Mouse (Mus musculus): ENCODE measurements around the gene Esrrg.

Gene Esrrg

DNA sequence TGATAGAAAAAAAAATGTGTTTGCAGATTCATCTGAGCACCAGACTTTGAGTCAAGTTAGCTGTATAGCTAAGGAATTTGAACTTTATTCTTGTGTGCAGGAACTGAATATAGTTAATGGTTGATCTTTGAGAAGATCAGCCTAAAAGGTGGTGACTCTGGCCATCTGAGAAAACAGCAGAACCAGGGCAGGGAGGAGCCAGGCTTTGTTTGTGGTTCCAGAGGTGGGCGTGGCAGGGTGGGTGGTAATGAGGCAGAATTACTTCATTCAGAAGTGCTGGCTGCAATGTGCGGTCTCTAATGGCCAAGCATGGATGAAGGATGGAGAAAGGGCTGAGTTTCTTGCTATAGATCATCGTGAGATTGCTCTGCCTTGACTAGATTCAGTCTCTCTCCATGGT is 224.3 kb downstream of the Esrrg start:
- no peak for DNase-seq (ENCODE audit: low spot score)

DNA sequence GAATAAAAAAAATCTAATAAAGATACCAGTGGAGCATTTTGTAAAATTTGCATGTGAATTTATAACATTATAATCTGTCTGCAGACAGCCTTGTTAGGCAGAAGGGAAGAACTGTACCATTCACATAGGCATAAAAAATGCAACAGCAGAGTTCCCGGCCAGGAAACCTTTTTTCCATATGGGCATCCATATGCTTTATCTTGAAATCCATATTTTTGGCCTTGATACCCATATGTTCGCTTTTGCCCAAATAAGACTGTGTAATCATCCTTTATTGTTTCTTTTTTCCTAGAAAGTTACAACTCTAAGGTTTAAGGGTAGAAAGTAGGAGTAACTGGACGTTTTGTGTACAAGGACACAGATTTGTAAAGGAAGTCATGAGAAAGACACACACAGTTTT is 226.0 kb downstream of the Esrrg start:
- no peak for DNase-seq (ENCODE audit: low spot score)

DNA sequence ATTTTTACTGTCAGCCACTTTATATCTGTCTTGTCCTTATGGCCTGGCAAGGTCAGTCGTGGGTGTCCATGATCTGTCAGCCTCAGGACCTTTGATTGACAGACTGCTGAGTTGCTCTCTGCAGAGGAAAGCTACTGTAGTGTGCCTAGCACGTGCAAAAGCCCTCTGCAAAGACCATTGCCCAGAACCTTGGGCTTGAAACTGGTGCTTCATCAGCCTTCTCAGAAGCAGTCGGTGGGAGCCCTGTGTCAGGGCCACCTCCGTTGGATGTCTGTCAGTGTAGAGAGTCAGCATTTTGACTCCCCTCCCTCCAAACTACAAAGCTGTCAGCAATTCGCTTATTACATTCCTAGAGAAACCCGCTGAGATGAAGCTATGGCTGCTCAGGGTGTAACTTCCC is 227.8 kb downstream of the Esrrg start:
- DNase-seq (ENCODE audit: low spot score): no peak

DNA sequence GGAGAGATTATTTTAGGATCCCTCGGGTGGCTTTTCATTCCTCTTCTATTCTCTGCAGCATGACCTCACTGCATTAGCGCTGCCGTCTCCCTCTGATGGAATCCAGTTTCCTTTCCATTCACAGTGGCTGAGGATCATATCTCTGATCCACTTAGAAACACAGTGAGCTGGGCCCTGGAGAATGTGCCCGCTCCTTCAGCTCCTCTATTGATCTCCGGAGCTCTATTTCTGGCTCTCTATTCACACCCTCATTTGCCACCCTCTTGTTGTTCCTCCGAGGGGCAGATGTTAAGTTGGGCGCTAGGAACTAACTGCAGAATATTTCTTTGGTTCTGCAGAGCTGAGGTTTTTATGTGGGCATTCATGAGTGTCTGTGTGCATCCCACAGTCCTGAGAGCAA is 228.3 kb downstream of the Esrrg start:
- no peak for DNase-seq (ENCODE audit: low spot score)

DNA sequence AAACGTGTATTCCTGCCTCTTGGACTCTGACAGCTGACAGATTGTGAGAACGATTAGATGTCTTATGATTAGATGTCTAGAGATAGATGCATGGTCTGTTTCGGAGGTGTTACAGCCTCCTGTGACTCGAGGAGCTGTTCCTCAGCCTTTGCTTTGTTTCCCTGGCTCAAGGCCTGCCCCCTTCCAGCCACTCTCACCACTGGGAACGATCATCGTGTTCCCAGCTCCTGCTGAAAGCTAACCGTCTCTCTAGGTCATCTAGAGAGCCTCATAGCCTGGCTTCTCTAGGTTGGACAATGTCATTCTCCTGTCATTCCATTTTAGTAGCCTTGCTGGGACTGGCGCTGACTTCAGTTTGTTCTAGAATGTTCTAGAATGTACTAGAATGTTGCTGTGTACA is 233.0 kb downstream of the Esrrg start:
- DNase-seq (ENCODE audit: low spot score): no peak

DNA sequence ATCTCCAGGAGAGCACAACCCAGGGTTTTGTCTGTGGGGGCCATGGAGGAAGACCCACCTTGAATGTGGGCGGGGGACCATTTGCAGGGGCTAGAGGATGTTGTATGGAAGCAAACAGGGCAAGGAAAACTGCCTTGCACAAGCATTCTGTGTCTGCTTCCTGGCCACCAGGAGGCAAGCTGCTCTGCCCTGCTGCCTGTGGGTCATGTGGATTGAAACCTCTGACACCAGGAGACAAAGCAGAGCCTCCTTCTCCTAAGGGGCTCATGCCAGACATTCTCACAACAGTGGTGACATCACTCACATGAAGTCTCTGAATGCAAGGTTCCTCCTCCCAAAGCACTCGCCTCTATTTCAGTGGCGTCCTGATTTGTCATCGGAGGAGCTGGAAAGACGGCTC is 234.1 kb downstream of the Esrrg start:
- no peak for DNase-seq (ENCODE audit: low spot score)

DNA sequence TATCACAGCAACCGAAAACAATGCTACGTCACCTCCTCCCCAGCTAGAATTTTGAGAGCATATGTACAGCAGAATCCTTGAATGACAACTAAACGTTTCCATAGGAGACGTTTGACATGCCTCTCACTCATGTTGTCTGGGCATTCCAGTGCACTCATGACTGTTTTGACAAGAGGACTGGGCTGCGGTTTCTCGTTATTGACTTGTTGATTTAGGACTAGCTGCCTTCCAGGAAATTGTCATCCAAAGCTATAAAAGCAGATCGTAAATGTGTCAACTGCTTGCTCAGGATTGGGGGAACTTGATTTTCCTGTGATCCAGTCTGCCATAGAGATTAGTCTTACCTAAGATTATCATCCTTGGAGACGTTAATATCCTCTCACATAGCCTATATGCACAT is 245.6 kb downstream of the Esrrg start:
- no peak for DNase-seq (ENCODE audit: low spot score)

DNA sequence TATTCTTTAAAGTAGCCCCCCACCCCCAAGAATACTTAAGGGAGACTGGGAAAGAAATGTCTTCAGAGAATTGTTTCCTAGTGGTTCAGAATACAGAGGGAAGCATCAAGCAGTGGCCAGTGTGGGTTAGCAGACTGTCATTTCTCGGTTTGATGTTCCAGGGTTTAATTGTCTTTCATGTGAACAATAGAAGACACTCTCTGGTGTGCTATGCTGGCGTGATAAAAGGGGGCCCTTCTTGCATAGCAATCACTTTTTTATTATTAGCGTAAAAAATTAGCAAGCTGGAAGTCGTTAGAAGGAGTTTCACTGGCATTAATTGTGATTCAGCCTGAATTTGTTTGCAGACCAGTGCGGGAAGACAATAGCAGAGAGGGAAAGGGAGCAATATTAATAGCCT is 253.7 kb downstream of the Esrrg start:
- DNase-seq (ENCODE audit: low spot score): no peak

DNA sequence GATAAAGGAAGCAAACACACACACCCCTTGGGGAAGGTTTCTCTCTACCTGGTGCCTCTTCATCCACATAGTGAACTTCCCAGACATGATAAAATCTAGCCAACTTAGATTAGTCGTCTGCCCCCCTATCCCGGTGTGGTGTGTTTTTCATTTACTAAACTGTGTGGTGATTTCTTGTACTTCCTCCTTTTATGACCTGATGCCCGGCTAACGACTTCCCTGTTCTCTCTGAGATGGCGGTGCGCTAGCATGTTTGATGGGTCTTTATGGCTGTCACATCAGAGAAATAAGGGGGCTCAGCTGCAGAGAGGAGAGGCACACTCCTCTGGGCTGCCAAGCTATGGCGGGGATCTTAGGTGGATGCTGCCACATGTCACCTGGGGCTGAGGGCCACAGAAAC is 259.8 kb downstream of the Esrrg start:
- DNase-seq (ENCODE audit: low spot score): no peak

DNA sequence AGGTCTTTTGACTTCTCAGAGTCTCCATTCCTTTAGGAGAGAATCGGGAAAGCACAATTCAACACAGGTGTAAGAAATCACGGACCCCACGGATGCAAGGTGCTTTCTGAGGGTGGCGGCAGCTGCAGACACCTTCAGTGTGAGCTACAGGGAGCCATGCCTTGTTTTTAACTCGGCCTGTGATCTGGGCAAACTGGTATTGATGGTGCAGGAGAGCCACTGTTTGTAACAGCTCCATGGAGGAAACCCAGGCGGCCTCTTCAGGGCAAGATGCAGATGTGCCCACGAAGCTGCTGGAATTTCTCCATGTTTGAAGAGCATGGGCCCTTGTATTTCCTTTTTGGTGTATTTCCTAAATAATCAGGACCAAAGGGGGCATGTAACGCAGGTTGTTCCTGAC is 263.6 kb downstream of the Esrrg start:
- no peak for DNase-seq (ENCODE audit: low spot score)

DNA sequence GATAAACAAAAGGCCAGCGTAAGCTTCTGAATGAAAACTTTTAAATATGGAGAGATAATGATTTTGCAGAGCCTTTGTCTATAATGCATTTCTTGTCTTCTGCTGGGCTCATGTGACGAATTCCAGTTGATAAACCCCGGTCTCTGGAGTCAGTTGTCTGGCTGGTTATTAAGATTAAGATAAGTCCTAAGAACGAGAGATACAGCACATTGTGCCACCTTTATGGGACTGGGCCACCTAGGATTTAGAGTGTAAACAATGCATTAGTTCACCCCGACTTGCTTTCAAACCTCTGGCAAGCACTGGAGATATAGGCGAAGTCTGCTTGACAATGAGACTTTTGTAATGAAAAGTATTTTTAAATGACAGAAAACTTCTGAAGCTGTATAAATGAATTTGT is 264.2 kb downstream of the Esrrg start:
- no peak for DNase-seq (ENCODE audit: low spot score)

DNA sequence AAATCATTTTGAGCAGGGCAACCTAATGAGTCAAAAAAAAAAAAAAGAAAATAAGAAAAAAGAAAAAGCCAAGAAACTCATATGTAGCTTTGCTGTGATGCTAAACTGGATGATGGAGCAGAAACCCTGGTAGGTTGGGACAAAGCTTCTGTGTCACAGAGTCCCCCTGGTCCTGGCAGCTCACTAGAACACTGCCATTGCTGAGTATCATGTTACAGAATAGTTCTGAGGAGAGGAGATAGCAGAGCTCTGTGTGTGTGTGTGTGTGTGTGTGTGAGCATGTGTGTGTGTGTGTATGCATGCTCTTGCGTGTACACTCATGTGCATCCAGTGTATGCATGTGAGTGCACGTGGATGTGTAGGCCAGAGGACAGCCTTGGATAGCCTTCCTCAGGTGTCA is 265.2 kb downstream of the Esrrg start:
- no peak for DNase-seq (ENCODE audit: low spot score)

DNA sequence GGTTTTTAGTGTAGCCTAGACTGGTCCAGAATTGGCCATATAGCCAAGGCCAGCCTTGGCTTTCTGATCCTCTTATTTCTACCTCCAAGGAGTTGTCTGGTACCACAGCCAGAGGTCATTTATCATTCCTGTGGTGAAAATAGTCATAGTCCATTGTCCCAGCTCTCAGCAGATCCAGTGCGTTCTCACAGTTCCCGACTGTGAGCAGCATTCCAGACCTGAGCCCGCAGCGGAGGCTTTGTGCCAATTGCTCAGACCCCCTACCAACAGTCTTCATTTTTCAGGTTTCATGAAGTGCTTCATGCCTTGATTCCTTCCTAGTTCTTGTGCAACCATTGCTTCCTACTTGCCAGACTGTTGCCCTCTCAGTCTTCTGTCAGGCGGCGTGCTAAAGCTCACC is 278.7 kb downstream of the Esrrg start:
- DNase-seq (ENCODE audit: low spot score): no peak

DNA sequence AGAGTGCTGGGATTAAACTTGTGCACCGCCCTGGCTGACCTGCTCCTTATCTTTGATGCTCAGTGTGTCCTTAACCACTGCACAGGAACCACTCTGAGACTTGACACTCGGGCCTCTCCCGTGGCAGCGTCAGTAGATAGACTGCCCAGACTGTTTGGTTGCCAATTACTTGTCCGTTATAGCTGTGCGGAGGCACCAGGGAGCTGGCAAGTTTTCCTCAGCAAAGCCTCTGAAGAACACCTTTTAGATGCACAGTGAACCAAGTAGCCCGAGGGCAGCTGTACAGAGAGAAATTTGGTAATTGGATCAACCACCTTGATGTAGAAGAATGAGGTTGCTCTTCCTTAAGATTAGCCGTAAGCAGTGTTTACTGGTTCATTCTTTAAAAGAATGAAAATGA is 279.6 kb downstream of the Esrrg start:
- no peak for DNase-seq (ENCODE audit: low spot score)

DNA sequence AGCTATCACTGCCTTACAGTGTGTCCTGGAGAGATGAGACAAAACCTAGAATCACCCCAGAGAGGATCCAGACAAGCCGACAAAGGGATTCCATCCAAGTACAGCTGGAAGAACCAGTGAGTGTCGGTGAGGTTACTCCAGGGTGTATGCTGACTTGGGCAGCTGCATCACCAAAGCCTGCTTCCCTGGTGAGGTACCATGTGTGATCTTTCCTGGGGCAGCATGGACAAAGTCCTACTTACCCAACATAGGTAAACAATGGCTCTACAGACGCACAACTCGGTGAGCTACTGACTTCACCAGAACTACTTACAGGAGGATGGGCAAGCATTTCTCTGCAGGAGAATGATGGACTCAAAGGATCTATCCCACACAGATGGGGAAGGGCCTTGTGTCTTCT is 280.5 kb downstream of the Esrrg start:
- no peak for DNase-seq (ENCODE audit: low spot score)

DNA sequence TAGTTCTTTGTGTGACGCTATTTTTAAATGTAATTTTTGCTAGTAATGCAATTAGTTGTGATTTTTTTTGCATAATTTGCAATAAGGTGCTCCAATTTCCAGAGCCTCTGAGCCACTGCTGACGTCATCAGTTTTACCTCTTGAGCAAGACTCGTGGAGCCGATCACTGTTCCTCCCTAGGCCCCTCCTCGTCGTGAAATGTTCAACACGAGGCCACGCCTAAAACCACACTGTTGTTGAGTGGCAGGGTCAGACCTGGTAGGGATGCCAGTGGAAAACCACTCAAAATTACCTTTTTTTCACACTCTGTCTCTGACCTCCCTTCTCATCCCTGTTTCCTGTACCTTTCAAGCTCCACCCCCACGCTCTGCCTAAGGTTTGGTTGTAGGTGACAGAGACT is 282.7 kb downstream of the Esrrg start:
- DNase-seq (ENCODE audit: low spot score): no peak

DNA sequence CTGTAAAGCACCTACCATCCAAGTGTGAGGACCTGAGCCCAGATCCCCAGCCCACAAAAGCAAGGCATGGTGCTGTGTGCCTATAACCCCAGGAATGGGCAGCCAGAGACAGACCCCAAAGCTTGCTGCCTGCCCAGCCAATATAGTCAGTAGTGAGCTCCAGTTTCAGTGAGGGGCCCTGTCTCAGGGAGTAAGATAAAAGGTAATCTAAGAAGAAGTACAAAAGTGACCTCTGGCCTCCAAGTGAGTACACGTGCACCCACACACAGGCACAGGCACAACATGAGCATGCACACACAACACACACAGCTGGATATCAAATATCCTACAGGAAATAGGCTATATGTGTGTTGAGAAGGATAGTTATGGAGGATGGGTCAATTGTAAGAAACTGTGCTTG is 286.9 kb downstream of the Esrrg start:
- no peak for DNase-seq (ENCODE audit: low spot score)

DNA sequence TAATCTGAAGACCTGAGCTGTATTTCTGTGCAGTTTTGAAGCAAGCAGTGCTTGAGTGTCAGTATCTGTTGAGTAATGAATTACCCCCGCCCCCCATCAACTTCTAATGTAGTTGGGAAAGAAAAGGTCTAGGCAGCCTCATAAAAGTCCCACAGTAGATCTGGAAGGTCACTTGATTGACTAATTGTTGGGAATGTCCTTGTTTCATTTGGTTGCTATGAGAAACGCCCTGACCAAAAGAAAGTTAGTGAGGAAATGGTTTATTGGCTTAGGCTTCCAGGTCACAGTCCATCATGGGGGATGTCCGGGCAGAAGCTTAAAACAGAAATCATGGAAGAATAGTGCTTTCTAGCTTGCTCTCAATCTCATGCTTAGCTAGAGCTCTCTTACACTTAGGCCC is 287.7 kb downstream of the Esrrg start:
- no peak for DNase-seq (ENCODE audit: low spot score)

DNA sequence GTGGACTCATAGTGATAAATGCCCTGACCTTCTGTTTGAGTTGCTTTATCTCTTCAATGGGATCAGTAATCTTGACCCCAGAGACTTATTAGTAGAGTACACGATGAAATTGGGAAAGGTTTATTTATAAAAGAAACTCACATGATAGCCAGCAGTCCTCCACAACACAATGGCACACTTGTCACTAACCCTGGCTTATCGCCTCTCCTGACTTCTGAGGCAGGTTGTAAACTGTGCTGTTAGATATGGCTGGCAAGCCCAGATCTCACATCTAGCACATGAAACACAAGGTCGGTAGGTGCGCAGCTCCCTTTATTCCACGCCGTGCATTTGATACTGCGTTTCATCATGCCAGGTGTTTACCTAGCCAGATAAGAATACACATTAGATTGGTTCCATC is 288.3 kb downstream of the Esrrg start:
- no peak for DNase-seq (ENCODE audit: low spot score)

DNA sequence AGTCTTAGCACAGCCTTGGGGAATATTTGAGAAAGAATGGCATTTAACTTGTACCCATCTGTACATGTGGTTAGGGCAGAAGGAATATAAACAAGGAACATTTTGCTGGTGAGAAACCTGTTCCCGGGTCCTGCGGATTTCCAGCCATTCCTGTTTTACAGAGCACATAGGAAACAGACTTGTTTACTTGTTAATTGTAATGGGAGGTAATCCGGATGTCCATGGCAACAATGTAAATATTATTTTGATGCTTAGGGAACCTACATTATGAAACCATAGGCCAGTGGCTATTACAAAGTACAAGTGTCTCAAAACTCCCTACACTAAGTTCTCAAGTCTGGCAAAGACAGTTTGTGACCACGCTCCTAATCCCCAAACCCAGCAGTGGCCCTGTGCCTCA is 290.9 kb downstream of the Esrrg start:
- DNase-seq (ENCODE audit: low spot score): no peak

DNA sequence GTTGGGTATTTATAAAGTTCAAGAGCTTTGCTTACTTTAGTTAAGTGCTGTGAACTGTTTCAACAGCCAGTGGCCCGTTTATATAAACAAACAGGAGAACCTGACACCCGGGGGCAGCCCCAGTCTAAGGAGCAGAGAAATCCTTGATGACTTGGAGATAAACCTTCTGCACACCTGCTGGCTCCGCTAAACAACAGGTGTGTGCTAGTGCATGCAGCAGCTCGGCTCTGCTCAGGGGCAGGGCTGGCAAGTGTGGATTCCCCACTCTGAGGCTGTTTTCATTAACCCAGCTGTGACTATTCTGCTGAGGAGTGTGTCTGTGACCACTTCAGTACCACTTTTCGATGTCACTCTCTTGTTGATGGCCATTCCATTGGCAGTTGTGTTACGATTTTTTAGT is 292.2 kb downstream of the Esrrg start:
- no peak for DNase-seq (ENCODE audit: low spot score)

DNA sequence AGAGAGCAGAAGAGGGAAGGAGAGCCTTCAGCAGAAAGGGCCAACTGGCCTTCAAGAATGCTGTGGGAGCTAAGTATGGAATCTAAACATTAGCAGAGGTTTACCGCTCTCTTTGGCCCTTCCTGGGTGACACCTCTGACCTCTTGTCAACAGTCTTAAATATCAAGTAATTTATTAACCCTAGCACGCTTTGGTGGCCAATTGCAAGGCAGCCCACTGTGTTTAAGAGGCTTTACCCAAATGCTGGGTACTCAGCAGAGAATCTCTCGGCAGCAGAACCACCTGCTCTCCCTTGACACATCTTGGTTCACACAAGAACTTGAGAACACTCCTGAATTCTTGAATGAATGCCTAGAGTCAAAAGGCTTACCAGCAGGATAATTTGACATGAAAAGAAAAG is 293.6 kb downstream of the Esrrg start:
- no peak for DNase-seq (ENCODE audit: low spot score)

DNA sequence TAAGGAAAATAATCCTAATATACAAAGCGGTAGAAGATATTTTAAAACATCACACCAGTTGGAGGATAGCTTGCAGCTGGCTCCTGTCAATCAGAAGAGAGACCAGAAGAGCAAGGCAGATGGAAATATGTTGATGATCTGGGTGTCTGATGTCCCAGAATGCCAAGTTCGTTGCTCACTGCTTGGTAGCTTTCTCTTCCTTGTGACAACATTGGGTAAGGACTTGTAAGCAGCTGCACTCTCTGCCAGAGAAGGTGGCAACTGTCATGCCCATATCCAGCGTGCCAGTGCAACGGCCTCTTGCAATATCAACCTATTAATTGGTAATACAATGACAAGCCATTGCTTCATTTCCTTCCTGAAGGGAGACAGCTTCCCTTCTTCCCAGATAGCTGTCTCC is 296.1 kb downstream of the Esrrg start:
- DNase-seq (ENCODE audit: low spot score): no peak

DNA sequence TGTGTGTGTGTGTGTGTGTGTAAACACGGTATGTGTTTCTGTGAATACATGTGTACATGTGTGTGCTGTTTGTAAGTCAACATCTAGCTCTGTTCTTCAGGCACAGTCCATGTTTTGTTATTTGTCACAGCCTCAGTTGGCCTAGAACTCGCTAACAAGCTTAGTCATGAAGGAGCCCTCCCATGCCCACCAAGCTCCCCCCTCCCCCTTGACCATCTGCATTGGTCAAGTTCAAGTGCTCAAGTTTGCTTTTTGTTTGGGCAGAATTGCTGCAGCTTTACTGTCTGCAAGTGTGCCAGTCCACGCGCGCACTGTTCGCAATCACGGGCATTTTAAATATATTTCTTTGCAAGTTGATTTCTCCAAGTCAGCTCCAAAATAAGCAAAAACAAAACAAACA is 298.8 kb downstream of the Esrrg start:
- DNase-seq (ENCODE audit: low spot score): no peak

DNA sequence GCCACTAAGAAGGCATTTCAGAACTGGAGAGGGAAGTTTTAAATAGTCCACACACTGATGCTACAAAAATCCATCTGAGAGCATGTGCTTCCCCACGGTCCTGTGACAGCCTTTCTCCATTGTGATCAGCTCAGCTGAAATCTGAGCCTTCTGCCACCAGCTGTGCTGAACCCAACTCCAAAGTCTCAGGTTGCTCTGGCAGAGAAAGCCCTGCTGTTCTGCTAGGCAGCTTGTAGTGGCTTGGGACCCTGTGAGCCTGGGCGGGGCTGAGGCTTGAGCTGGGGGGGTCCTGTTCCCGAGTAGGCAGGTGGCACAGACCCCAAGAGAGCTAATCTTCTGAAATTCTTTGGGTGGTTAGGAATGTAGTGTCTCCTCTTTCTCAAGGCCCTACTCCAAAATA is 299.3 kb downstream of the Esrrg start:
- no peak for DNase-seq (ENCODE audit: low spot score)

DNA sequence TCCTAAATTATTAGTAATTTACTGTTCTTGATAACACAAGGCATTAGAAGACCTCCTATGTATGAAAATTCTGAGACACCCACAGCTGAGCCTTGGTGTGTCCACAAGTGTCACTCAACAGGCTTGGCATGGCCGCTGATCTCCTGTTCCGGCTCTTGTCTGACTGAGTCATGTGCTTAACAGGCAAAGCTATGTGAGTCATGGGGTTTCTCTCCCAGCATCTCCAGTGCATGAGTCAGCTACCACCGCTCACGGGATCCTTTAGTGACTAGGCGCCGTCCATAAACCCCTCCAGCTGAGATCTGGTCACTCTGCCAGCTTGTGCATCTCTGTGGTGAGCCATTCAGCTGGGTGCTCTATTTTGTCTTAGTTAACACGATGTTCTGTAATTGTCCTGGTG is 302.1 kb downstream of the Esrrg start:
- DNase-seq (ENCODE audit: low spot score): no peak
